Mouse (Mus musculus) cerebellum, adult 2 months (tissue): Measurements from ENCODE around the gene Ddb2. TPM values are rescaled to one million over a fixed set of nuclear protein-coding genes. Genes with fewer than 3 reads are reported as not detected.
A peak's percentile ranks its signal among the peaks of the same experiment; 100 is the strongest.

Experiments
- DNase-seq, 2 experiments: peaks; one replicate each; pipeline ENCODE4 v3.0.0; 2021
- H3K27ac ChIP-seq: fragments of 200-500 bp; 2 replicates; pipeline ENCODE4 v1.5.1; 2012; ENCODE audit warnings: low read length, control low read depth, inconsistent platforms; ENCODE audit not compliant: insufficient read depth
- H3K27me3 ChIP-seq: fragments of 200-500 bp; 2 replicates; pipeline ENCODE4 v1.6.1; 2012; ENCODE audit warnings: inconsistent platforms, mild to moderate bottlenecking, low read length, moderate library complexity; ENCODE audit not compliant: control insufficient read depth, insufficient read depth
- H3K4me1 ChIP-seq: fragments of 200-500 bp; 2 replicates; pipeline ENCODE4 v1.6.1; 2011; ENCODE audit warnings: low read length; ENCODE audit not compliant: control insufficient read depth, insufficient read depth
- H3K4me3 ChIP-seq: fragments of 200-500 bp; replicated peaks from 2 replicates; pipeline ENCODE3; 2011; ENCODE audit warnings: mild to moderate bottlenecking, low read depth, low read length, control low read depth; ENCODE audit not compliant: insufficient read depth
- CTCF ChIP-seq: fragments of 200-500 bp; IDR thresholded peaks from 2 replicates; pipeline ENCODE4 v1.5.1; 2011; ENCODE audit warnings: low read depth, mild to moderate bottlenecking, control low read depth, low read length, moderate library complexity, borderline replicate concordance; ENCODE audit not compliant: insufficient read depth
- POLR2A ChIP-seq: fragments of 200-500 bp; IDR thresholded peaks from 2 replicates; pipeline ENCODE4 v1.6.1; 2011; ENCODE audit warnings: low read length, control low read depth, borderline replicate concordance; ENCODE audit not compliant: insufficient read depth
- WGBS: fragments of 180-500 bp; shearing (Covaris S2); methylation state at CpG from one replicate; pipeline ENCODE4 v1.1.7; 2018; 5-methylcytosine and 5-hydroxymethylcytosine counted together
- polyA plus RNA-seq: library from polyadenylated mRNA; depleted of rRNA; stranded (reverse); fragments of >200 nt; gene quantifications from 2 replicates; pipeline ENCODE4 v1.2.3, GENCODE M21; 2012

Ddb2 gene
- polyA plus RNA-seq, 1 experiment = 34.5 TPM

DNA sequence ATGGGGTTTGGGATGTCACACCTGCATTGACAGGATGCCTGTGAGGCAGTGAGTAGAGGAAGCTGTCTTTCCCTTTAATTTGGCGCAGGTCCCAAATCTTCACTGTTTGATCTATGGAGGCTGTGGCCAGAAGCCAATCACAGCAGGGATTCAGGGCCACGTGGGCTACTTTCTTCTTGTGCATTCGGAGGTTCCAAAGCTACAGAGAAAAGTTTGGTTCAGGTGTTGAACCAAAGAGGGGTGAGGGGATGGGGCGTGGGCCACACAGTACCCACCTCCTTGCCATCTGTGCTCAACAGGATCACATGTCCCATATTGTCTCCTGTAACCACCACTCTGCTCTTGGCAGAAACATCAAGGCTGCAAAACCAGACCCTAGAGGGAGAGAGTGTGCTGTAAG lies 19.8 kb downstream of the Ddb2 start:
- 20% methylated on average over 4 of the region's 4 CpGs for WGBS
- Histone ChIP-seq H3K4me1 (peaks cover 6% of the 10 kb centered on the region; the same call in 1 of the 2 replicates), H3K4me3 (no peak overlapping the region), H3K27me3 (no peaks in the 10 kb centered on the region), H3K27ac (no peak overlapping the region)
- no peak for TF ChIP-seq POLR2A
- TF ChIP-seq CTCF = no peak
- peak; percentile 40 to 49 for DNase-seq

GRCm38 (mm10) chr2:91213311-91213710 lies 23.5 kb downstream of the Ddb2 start:
- TF ChIP-seq CTCF (no peak), POLR2A (no peak)
- Histone ChIP-seq H3K4me3 (no peak overlapping the region), H3K4me1 (peaks cover 6% of the 10 kb centered on the region; the same call in 1 of the 2 replicates), H3K27me3 (no peaks in the 10 kb centered on the region), H3K27ac (no peak overlapping the region)
- DNase-seq = no peak

DNA sequence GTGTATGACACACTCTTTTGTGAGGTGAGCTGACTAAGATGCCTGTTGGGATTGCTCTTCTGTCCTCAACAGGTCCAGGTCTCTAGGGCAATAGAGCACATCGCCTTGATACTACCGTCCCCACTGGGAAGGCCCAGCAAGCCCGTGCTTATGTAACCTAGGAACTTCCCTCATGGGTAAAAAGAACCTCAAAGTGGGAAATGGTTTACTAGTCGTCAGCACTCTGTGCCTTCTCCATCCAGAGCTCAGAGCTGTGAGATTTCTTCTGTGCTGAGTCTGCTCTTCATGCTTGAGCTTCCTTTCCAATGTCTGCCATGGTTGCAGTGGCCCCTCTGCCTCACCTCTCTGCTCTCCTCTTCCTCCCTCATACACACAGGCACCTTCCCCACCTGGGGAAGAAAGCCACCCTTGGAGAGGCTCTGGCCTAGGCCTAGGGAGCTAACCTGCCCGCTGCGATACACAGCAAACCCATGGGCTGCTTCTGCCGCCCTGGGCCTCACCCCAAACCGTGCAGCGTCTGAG lies 30.5 kb downstream of the Ddb2 start:
- Histone ChIP-seq H3K4me1 (peaks cover 4% of the 10 kb centered on the region; the same call in 1 of the 2 replicates), H3K4me3 (no peak overlapping the region), H3K27ac (no peak overlapping the region), H3K27me3 (no peaks in the 10 kb centered on the region)
- 91% methylated on average over 9 of the region's 9 CpGs for WGBS
- TF ChIP-seq CTCF (no peak), POLR2A (no peak)
- DNase-seq = no peak

- Histone ChIP-seq H3K27me3 (no peaks in the 10 kb centered on the region), H3K4me3 (peak overlapping the region; percentile 90), H3K4me1 (peaks cover 4% of the 10 kb centered on the region; the same call in 1 of the 2 replicates), H3K27ac (peak overlapping the region; percentile 65)
- WGBS = 13% methylated on average over 20 of the region's 20 CpGs
- no peak for TF ChIP-seq POLR2A
- no peak for TF ChIP-seq CTCF
- no peak for DNase-seq
Measured at GRCm38 (mm10) chr2:91202972-91203656, 33.7 kb downstream of the Ddb2 start.

DNA sequence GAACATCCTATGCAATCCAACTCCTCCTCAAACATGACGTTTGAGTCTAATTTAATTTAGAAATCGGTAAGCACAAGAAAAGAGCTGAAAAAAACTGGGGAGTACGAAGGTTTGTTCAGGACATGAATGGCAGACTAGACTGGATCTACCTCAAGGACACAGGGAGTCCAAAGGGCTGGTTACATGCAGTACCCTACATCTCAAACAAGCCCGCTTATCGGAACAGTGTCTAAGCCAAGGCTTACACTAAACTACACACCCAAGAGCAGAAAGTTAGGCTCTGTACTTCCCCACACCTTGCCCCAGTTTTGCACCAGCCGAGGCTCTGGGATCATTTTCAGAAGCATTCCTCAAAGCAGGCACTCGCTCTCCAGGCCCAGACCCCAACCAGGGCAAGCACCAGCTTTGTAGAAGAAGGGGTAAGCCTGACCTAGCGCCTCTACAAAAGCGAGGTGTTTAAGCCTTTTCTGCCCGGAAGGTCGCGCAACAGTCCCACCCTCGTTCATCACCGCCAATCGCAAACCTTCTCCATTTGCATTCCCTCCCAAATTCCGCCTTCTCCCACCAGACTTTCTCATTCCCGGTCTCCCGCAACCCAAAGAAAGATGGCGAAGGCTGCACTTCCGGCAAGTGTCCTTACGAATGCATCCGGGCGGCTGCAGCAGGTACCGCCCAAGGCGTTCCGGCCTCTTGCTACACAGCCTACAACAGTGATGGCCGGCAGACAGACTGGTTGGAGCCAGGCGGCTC lies 34.4 kb downstream of the Ddb2 start, which contains the start of the genes Nr1h3 and Acp2:
Gene Nr1h3 (minus strand): TSS at position 613 of the 750 bp plus-strand sequence.
Gene Acp2 (plus strand): TSS at position 664 of the 750 bp plus-strand sequence.
- TF ChIP-seq CTCF (no peak), POLR2A (peak; percentile 69; the same call in 1 of the 2 replicates)
- Histone ChIP-seq H3K4me3 (peak within 1 kb of the TSS; percentile 90), H3K4me1 (peaks cover 4% of the 10 kb centered on the region; the same call in 1 of the 2 replicates), H3K27ac (peak within 1 kb of the TSS; percentile 65), H3K27me3 (no peaks in the 10 kb centered on the region)
- WGBS = 1% methylated on average over 28 of the region's 28 CpGs
- peak; percentile 95 to 99 for DNase-seq

DNA sequence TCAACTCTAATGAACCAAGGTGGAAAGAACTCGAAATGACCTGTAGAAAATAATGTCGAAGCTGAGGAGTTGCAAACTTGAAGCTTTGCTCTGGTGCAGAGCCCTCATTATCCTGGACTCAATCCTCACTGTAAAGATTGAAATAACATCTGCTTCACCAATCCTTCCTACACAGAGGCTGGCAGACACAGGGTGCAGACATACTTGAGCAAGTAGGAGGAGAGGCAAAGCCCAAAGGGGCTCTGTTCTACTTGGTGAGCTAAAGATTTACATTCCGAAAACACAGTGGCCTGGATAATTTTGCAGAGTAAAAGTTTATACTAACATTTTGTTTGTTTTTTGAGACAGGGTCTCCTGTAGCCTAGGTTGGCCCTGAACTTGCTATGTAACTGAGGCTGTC lies 37.9 kb downstream of the Ddb2 start:
- Histone ChIP-seq H3K27ac (no peak overlapping the region), H3K4me1 (peaks cover 9% of the 10 kb centered on the region), H3K4me3 (no peak overlapping the region), H3K27me3 (no peaks in the 10 kb centered on the region)
- DNase-seq = no peak
- TF ChIP-seq CTCF (no peak), POLR2A (no peak)
- WGBS = 91% methylated on average over 3 of the region's 3 CpGs

DNA sequence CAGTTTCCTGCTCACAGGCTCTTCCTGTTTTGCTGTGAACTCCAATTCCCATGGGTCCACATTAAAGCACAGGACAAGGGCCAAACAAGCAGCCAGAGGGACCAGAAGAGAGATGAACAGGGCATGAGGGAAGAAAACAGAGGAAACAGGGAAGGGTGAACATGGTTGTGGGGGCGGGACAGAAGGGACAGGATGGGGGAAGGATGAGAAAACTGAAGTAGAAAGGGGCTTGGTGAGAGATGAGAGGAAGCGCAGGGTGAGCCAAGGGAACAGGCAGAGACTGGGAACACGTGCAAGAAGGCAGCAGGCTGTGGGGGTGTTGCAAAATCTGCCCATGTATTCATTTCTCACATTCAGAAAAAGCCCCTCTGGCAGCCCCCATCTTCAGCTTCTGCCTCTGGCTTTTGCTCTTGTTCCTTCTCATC lies 40.2 kb downstream of the Ddb2 start:
- TF ChIP-seq POLR2A (no peak), CTCF (no peak)
- no peaks in the 10 kb centered on the region for H3K27me3 ChIP-seq
- no peak overlapping the region for H3K4me3 ChIP-seq
- H3K4me1 ChIP-seq = peaks cover 5% of the 10 kb centered on the region; the same call in 1 of the 2 replicates
- WGBS = 67% methylated on average over 3 of the region's 3 CpGs
- no peak overlapping the region for H3K27ac ChIP-seq
- DNase-seq = no peak
